Mouse (Mus musculus) stomach, postnatal 0 days (tissue): ENCODE data around the gene Tex52. TPM values are rescaled to one million over a fixed set of nuclear protein-coding genes. Genes with fewer than 3 reads are reported as not detected.
A peak's percentile ranks its signal among the peaks of the same experiment; 100 is the strongest.
"Not testable (repeated sequence)": the region's sequence is repeated elsewhere in the genome, so short reads cannot be mapped to it uniquely, and the experiment has no call there.

Source experiments
- ATAC-seq: fragments of 200-750 bp; cut with Nextera tagmentation; 2 replicates; pipeline ENCODE4 v1.8.0; 2017; ENCODE audit not compliant: low FRiP score, low TSS enrichment
- DNase-seq: peaks from one replicate; pipeline ENCODE4 v3.0.0-alpha.2; 2016; ENCODE audit warnings: low spot score
- H3K27ac ChIP-seq: fragments of 300-500 bp; sonication (generic); replicated peaks from 2 replicates; pipeline ENCODE4 v1.5.1; 2014; ENCODE audit warnings: mild to moderate bottlenecking, control low read depth
- H3K27me3 ChIP-seq: fragments of 300-500 bp; sonication (generic); 2 replicates; pipeline ENCODE4 v1.6.1; 2014; ENCODE audit warnings: low read length; ENCODE audit not compliant: control insufficient read depth, insufficient read depth
- H3K36me3 ChIP-seq: fragments of 300-500 bp; sonication (generic); 2 replicates; pipeline ENCODE4 v1.6.1; 2014; ENCODE audit warnings: low read length, mixed read lengths; ENCODE audit not compliant: control insufficient read depth, insufficient read depth
- H3K4me1 ChIP-seq: fragments of 300-500 bp; sonication (generic); replicated peaks from 2 replicates; pipeline ENCODE4 v1.6.1; 2014; ENCODE audit warnings: antibody characterized with exemption; ENCODE audit not compliant: control insufficient read depth, insufficient read depth
- H3K4me2 ChIP-seq: fragments of 300-500 bp; sonication (generic); replicated peaks from 2 replicates; pipeline ENCODE4 v1.6.1; 2014; ENCODE audit warnings: low read depth, mild to moderate bottlenecking, control low read depth, moderate library complexity
- H3K4me3 ChIP-seq: fragments of 300-500 bp; sonication (generic); 2 replicates; pipeline ENCODE4 v1.5.1; 2014; ENCODE audit warnings: low read depth, low read length, control low read depth
- H3K9ac ChIP-seq: fragments of 300-500 bp; sonication (generic); 2 replicates; pipeline ENCODE4 v1.6.1; 2014; ENCODE audit warnings: mild to moderate bottlenecking, low read length, control low read depth, mixed read lengths
- H3K9me3 ChIP-seq: fragments of 300-500 bp; sonication (generic); 2 replicates; pipeline ENCODE4 v1.6.1; 2016; ENCODE audit warnings: low read length; ENCODE audit not compliant: control insufficient read depth
- CTCF ChIP-seq: IDR thresholded peaks from 2 replicates; pipeline ENCODE4 v1.5.1; 2016; ENCODE audit warnings: antibody characterized with exemption, low read depth, mild to moderate bottlenecking, moderate library complexity
- EP300 ChIP-seq: optimal IDR thresholded peaks from 2 replicates; pipeline ENCODE3; 2016; ENCODE audit warnings: antibody characterized with exemption
- WGBS: fragments of 180-500 bp; shearing (Covaris S2); extraction: QIAGEN DNeasy Blood & Tissue Kit; methylation state at CpG from one replicate; pipeline ENCODE4 v1.1.7; 2014; 5-methylcytosine and 5-hydroxymethylcytosine counted together
- polyA plus RNA-seq: library from polyadenylated mRNA; unstranded; fragments of >200 nt; fragmentation: Nextera tagmentation; extraction: Ambion mirVana; gene quantifications from 2 replicates; pipeline ENCODE4 v1.2.1, GENCODE M21; 2015

Gene Tex52
- polyA plus RNA-seq, 1 experiment from 2014 or later: 0.18 TPM

GRCm38 (mm10) chr6:128366466-128366865 lies 8.8 kb upstream of the Tex52 start:
- H3K36me3 ChIP-seq: peaks cover 9% of the 10 kb centered on the region; the same call in 1 of the 2 replicates
- WGBS: 94% methylated on average over 5 of the region's 5 CpGs
- no peak for TF ChIP-seq CTCF
- no peak for TF ChIP-seq EP300

GRCm38 (mm10) chr6:128370040-128370439 lies 5.2 kb upstream of the Tex52 start:
- H3K4me1 ChIP-seq: no peaks in the 10 kb centered on the region
- H3K9ac ChIP-seq: no peak overlapping the region
- H3K9me3 ChIP-seq: no peaks in the 10 kb centered on the region
- ATAC-seq (no peak), DNase-seq (no peak)
- no peak overlapping the region for H3K27ac ChIP-seq
- no peaks in the 10 kb centered on the region for H3K27me3 ChIP-seq
- 92% methylated on average over 5 of the region's 5 CpGs for WGBS
- no peak overlapping the region for H3K4me3 ChIP-seq
- TF ChIP-seq EP300: no peak
- TF ChIP-seq CTCF: no peak
- H3K36me3 ChIP-seq: peaks cover 23% of the 10 kb centered on the region
- H3K4me2 ChIP-seq: no peak overlapping the region

More at GRCm38 (mm10) chr6:128366466-128366865, 8.8 kb upstream of the Tex52 start:
- Histone ChIP-seq H3K27me3 (no peaks in the 10 kb centered on the region), H3K4me1 (no peaks in the 10 kb centered on the region; the same call in 1 of the 2 replicates), H3K27ac (no peak overlapping the region), H3K9ac (no peak overlapping the region), H3K4me3 (no peak overlapping the region), H3K9me3 (no peaks in the 10 kb centered on the region), H3K4me2 (no peak overlapping the region)
- no peak for DNase-seq
- ATAC-seq: no peak

GRCm38 (mm10) chr6:128376371-128377085 lies 1.3 kb downstream of the Tex52 start:
- DNase-seq (no peak), ATAC-seq (peak; percentile 18; the same call in 1 of the 2 replicates)
- Histone ChIP-seq H3K9me3 (no peaks in the 10 kb centered on the region), H3K4me1 (no peaks in the 10 kb centered on the region), H3K4me2 (no peak overlapping the region), H3K9ac (no peak overlapping the region), H3K27me3 (no peaks in the 10 kb centered on the region), H3K4me3 (no peak overlapping the region), H3K36me3 (peaks cover 13% of the 10 kb centered on the region), H3K27ac (peak overlapping the region; percentile 49; the same call in 1 of the 2 replicates)
- WGBS: 73% methylated on average over 17 of the region's 17 CpGs
- TF ChIP-seq CTCF (no peak), EP300 (no peak)

- Histone ChIP-seq H3K27ac (no peak overlapping the region), H3K36me3 (no peaks in the 10 kb centered on the region), H3K9ac (no peak overlapping the region), H3K27me3 (no peaks in the 10 kb centered on the region), H3K4me1 (no peaks in the 10 kb centered on the region), H3K9me3 (no peaks in the 10 kb centered on the region), H3K4me3 (no peak overlapping the region), H3K4me2 (no peak overlapping the region)
- ATAC-seq (no peak), DNase-seq (no peak)
- 81% methylated on average over 16 of the region's 16 CpGs for WGBS
- TF ChIP-seq CTCF (no peak), EP300 (no peak)
Observed at GRCm38 (mm10) chr6:128379636-128380035, 4.4 kb downstream of the Tex52 start.

GRCm38 (mm10) chr6:128380594-128381167 lies 5.4 kb downstream of the Tex52 start:
- H3K4me1 ChIP-seq, H3K9ac ChIP-seq, ATAC-seq, H3K36me3 ChIP-seq, DNase-seq, H3K27me3 ChIP-seq, H3K4me2 ChIP-seq, H3K4me3 ChIP-seq, H3K27ac ChIP-seq, H3K9me3 ChIP-seq: not testable (repeated sequence)
- WGBS: 74% methylated on average over 1 of the region's 1 CpGs
- TF ChIP-seq CTCF: peak; percentile 51

GRCm38 (mm10) chr6:128381254-128381653 lies 6.0 kb downstream of the Tex52 start:
- Histone ChIP-seq H3K4me3 (no peak overlapping the region), H3K36me3 (no peaks in the 10 kb centered on the region), H3K27ac (no peak overlapping the region), H3K9me3 (no peaks in the 10 kb centered on the region), H3K9ac (no peak overlapping the region), H3K4me2 (no peak overlapping the region), H3K27me3 (no peaks in the 10 kb centered on the region), H3K4me1 (no peaks in the 10 kb centered on the region)
- ATAC-seq (no peak), DNase-seq (no peak)
- 69% methylated on average over 3 of the region's 3 CpGs for WGBS
- TF ChIP-seq EP300: no peak
- TF ChIP-seq CTCF: no peak
